Mouse (Mus musculus) granulocyte monocyte progenitor cell, adult 5-6 weeks (primary cell): ENCODE results near the gene Rasgrp2. TPM values are rescaled to one million over a fixed set of nuclear protein-coding genes. Genes with fewer than 3 reads are reported as not detected.
A peak's percentile ranks its signal among the peaks of the same experiment; 100 is the strongest.

Source experiments
- ATAC-seq: replicated peaks from 2 replicates; pipeline ENCODE4 v1.8.0; 2016; ENCODE audit warnings: mild to moderate bottlenecking, moderate TSS enrichment, inconsistent platforms; ENCODE audit not compliant: poor library complexity, severe bottlenecking
- total RNA-seq, 2 experiments: library from RNA; stranded (forward) in 1 of 2; stranded (reverse) in 1 of 2; fragments of 200-712, 200-1000 nt in 1 of 2; fragments of >200 nt in 1 of 2; fragmentation: Nextera tagmentation in 1 of 2; gene quantifications; 2 replicates each; pipeline ENCODE4 v1.2.3; 2014 to 2017

The Rasgrp2 gene
- total RNA-seq, 2 experiments from 2014 or later: 279 to 308 TPM

DNA sequence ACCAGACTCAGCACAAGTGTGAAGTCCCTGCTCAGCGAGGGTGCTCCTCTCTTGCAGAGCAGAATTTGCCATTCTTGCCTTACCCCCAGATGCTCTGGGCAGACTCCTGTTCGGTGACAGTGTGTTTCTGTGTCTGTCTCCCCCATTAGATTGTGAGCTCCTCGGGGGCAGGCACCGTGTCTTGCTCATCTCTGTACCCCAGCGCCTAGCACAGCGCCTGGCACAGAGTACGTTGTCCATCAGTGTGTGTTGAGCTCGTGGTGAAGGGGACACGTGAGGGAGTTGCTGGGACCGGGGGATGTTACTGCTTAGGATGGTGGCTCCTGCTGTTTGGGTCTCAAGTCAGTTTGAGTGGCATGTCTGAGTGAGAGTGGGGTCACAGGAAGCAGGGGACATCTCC lies 4.7 kb downstream of the Rasgrp2 start:
- no peak for ATAC-seq

GRCm38 (mm10) chr19:6405433-6405832 lies 6.3 kb downstream of the Rasgrp2 start:
- no peak for ATAC-seq

GRCm38 (mm10) chr19:6407109-6407508 lies 8.0 kb downstream of the Rasgrp2 start:
- ATAC-seq: no peak

DNA sequence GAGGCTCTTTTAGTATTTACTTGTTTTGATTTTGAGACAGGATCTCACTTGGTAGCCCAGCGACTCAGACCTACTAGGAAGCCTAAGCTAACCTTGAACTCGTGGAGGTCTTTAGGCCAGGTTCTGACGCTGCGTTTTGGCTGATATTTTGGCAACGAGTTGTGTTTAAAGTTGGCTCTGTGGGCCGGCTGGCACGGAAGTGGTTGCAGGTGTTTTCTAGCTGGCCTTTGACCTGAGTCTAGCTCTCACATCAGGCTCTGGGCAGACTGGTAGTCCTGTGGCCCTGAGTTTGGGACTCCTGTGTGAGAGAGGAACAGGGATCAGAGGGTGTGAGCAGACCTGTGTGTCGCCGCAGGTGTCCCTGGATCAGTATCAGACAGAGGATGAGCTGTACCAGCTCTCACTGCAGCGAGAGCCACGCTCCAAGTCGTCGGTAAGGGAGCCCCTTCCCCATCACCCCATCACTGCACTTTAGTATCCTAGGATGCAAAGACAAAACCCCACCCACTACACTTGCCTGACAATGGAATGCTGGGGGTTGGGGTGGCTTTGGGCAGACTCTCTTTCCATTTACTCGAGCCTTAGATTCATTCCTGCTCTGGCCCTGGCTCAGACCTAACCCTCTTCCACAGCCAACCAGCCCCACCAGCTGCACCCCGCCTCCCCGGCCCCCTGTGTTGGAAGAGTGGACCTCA lies 8.8 kb downstream of the Rasgrp2 start:
- no peak for ATAC-seq

DNA sequence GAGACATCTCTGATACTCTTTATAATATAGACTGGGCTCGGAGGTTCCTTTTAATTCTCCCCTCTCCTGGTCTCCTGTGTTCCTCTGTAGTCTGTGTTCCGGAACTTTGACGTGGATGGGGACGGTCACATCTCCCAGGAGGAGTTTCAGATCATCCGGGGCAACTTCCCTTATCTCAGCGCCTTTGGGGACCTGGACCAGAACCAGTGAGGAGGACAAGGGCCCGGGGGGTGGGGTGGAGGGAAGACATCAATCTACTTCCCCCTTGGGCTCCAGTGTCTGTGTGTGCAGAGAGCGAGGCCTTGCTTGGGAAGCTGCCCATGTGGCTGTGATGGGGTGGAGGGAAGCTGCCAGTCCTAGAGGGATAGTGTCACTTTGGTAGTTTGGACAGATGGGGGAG lies 9.6 kb downstream of the Rasgrp2 start:
- peak; percentile 28; the same call in 1 of the 2 replicates for ATAC-seq

GRCm38 (mm10) chr19:6409176-6409575 lies 10.0 kb downstream of the Rasgrp2 start:
- no peak for ATAC-seq

DNA sequence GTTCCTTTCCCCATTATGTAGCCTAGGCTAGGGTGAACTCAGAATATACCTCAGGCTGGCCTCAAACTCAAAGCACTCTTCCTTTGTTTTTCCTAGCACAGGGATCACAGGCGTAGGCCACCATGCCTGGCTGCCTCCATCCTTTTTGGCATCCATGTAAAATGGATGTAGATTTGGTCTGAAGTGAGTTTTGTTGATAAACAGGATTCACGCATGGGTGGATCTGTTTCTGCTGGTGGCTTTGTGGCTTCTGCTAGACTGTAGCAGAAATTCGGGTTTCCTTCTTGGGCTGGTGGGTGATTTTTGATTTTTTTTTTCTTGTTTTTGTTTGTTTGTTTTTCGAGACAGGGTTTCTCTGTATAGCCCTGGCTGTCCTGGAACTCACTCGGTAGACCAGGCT lies 10.8 kb downstream of the Rasgrp2 start:
- no peak for ATAC-seq

DNA sequence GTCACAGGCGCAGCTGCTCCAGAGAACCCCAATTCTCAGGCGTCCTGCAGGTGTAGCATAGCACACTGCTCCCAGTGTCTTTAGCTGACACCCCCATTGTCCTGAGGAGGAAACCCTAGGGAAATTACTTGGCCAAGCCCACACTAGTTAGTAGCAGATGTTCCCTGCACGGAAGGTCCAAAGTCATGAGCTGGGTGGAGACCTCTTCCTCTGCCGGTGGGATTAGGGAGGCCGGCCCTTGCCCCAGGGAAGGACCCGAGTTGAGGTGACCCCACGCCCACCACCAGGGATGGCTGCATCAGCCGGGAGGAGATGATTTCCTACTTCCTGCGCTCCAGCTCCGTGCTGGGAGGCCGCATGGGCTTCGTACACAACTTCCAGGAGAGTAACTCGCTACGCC lies 13.7 kb downstream of the Rasgrp2 start:
- no peak for ATAC-seq

DNA sequence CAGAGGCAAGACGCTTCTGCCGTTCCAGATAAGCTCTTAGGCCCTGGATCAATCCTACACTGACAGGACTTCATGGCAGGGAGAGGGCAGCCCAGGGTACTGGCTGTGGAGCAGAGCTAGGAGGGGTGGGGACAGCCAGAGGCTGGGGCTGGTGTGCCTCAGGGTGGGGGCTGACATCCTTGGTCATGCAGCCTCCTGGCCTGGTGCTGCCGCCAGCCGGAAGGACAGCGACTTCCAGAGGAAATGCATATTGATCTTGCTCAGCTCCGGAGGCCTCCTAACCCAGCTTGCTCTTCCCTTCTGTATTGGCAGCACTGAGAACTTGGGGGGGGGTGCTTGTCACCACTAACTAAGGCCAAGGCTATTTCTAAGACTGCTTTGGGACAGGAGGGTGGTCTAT lies 16.3 kb downstream of the Rasgrp2 start:
- ATAC-seq: no peak

DNA sequence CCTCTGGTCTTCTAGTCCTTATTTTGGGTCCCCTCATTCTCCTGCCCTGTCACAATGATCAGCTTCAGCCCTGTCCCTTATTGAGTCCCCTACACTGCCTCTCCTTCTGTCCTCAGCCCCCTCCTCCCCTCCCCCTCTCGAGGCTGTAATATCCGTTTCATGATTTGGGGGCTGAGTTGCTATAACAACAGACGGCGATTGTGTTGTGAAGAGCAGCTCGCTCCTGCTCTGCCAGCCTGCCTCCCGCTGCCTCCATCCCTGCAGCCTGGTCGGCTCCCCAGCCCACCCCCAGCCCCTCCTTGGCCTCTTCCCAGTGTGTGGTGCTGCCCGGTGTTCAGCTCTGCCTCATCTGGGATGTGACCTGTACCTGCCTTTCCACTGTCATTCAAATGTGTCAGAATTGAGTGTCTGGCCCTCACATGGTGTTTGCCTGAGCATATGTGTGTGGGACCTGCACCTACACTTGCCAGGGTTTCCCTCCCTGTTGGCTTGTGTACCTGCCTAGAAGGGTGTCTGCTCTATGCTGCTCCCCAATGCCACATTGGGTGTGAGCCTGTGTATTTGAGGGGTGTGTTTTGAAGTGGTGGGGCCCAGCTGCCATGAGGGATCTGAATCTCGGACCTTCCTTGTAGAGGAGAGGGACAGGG lies 17.1 kb downstream of the Rasgrp2 start:
- ATAC-seq: no peak

DNA sequence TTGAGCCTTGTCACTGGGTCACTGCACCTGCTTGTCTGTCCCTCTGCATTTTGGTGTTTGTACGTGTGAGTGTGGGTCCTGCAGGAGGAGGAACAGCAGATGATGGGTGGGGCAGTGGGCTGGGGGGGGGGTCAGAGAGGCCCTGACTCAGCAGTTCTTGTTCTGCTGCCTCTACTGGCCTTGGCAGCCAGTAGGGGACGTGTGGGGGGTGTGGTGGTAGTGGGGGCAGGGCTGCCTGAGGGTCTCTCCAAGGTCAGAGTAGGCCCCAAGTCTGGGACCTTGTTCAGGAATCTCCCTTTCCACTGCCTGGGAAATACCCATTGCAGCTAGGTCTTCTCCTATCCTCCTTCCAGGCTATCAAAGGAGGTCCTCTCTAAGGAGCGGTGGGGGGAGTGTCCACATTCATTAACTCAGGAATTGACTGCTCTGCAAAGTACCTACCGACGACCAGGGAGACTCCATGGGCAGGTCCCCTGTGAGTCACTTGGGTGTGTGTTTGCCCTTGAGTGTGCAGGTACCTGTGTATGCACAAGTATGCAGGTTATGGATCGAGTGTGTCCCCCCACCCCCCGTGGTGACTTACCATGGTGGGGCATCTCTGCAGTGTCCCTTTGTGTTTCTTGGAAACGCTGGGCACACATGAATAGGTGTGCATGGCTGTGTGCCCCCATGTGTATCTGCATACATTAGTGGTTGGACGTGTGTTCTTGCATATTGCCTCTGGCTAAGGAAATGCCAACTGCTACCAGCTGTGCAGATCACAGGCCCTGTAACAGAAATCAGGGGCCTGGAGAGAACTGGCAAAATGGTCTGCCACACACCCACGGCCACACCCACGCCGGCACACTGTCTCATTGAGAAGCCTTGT lies 18.0 kb downstream of the Rasgrp2 start:
- no peak for ATAC-seq

GRCm38 (mm10) chr19:6418233-6418879 lies 19.2 kb downstream of the Rasgrp2 start, which contains the start of gene Nrxn2:
Gene Nrxn2, plus strand, starts transcription at chr19:6418731.
- ATAC-seq: peak; percentile 70

GRCm38 (mm10) chr19:6418984-6419692 lies 20.0 kb downstream of the Rasgrp2 start:
- ATAC-seq: no peak

DNA sequence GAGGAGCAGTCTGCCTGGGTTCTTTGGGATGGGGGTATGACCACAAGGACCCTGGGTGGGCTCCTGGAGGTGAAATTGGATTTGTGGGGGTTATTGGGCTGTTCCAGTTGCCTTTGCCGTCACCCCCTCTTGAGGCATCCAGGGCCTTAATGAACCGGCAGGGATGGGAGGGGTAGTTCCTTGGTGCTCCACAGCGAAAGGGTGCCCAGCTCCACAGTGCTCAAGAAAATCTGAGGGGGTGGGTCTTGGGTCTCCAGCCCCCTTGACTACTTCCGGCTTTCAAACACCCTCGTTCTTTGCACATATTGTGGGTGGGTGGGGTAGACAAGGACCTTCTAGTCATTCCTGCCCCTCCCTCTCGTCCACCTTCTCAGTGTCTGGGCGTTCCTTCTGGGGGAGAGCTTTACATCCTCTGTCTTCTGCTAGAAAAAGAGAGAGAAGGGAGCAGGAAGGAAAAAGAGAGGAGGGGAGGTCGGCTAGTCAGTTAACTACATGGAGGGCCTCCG lies 20.7 kb downstream of the Rasgrp2 start:
- ATAC-seq: no peak

DNA sequence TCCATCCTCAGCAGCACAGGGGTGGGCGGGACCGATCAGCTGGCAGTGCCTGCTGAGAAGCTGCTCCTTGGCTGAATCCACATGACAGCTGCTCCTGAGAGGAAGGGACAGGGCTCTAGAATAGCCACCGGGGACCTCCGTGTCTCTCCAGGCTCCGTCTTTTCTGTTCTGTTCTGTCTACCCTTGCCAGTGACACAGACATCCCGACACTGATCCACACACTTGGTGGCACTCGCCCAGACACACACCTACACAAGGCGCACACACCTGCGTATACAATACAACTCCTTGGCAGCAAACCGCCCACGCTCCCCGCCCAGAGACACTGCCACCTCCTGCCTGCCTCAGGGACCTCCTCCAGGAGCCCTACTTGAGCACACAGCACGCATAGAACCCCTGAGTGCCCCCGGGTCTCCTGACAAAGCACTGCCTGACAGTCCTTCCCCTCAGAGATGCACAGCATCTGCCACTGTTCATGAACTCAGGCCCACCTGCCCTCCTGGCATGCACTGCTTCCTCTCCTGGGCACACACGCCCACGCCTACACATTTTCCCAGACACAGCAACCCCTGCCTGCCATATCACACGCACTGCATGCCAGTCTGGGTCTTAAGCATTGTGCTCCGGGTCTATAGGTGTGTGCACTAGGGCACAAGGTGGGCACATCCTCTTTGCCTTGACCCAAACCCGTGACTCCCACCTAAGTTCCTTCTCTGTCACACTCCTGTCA lies 21.5 kb downstream of the Rasgrp2 start:
- ATAC-seq: no peak

DNA sequence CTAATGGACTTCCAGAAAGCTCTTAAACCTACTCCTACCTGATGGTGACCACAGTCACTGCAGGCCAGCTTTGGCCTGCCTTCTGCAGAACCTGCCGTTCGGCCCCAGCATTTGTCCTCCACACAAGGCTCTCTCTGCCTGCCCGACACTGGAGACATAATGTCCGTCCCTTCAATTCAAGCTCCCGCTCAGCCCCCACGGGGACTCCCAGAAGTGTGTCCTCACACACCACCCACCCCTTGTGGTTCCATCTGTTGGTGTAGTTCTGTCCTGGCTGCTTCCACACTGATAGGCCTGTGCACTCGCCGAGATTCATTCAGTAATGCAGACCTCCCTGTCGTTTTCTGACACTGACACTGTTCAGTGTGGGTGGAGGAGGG lies 22.1 kb downstream of the Rasgrp2 start:
- ATAC-seq: no peak

DNA sequence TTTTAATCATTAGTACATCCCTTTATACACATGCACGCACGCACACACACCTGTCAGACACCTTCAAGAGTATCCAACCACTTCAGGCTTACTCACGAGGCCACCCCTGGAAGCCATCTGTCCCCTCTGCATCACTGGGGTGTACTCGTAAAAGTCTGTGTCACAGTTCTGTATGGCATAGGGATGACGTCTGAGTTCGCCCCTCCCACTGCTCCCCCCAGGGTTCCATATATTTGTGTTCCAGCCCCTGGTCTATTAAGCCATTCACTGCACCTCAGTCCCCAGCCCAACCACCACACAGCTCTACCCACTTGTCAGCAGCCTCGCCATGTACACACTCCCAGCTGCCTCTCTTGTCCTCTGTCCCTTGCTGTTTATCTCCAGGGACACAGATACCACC lies 22.9 kb downstream of the Rasgrp2 start:
- no peak for ATAC-seq

- ATAC-seq: no peak
Observed at GRCm38 (mm10) chr19:6423241-6423640, 24.1 kb downstream of the Rasgrp2 start.
